Mouse (Mus musculus): ENCODE measurements around the gene Zmym4.

The Zmym4 gene

GRCm38 (mm10) chr4:126813212-126813611 is 154.7 kb downstream of the Zmym4 start:
- no peak for DNase-seq

All from kidney, adult 9 months (tissue).